Mouse (Mus musculus): ENCODE data around the gene Bach1. TPM values are rescaled to one million over a fixed set of nuclear protein-coding genes. Genes with fewer than 3 reads are reported as not detected.

The Bach1 gene
- 18.6 and 19.7 TPM in 2 replicates for polyA plus RNA-seq (2015; fragmentation: Nextera tagmentation; extraction: Ambion mirVana)

GRCm38 (mm10) chr16:87698692-87699305 is at the start of gene Bach1:
TSS of gene Bach1 (plus strand) at chr16:87698945.
- no peaks in the 10 kb centered on the region for H3K27me3 ChIP-seq
- H3K4me1 ChIP-seq = peaks cover 26% of the 10 kb centered on the region
- H3K27ac ChIP-seq = peak within 1 kb of the TSS; percentile 87
- peak; percentile 92 for ATAC-seq (ENCODE audit: low FRiP score, low read depth)
- no peaks in the 10 kb centered on the region for H3K36me3 ChIP-seq
- peak within 1 kb of the TSS; percentile 95 for H3K9ac ChIP-seq
- H3K9me3 ChIP-seq = no peaks in the 10 kb centered on the region
- H3K4me2 ChIP-seq (replicated peaks) = peak within 1 kb of the TSS; percentile 81
- under 1% methylated on average over 67 of the region's 84 CpGs for WGBS
- H3K4me3 ChIP-seq = peak within 1 kb of the TSS; percentile 85

DNA sequence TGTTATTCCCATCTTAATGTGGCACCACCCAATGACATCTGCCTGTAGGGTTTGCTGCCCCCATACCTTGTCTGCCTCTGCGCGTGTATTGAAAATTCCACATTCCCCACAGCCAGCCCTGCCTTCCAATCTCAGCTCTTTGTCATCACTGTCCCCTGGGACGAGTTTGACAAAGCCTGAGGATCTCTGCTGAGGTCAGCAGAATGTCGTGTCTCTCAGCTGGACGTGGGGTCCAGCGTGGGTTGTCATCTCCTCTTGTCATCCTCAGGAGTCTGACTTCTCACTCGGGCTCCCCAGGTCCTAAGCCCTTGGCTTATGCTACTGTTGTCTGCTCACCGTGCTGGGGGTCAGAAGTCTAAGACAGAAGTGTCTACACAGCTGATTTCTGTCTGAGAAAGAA is 46.4 kb upstream of the Bach1 start:
- Histone ChIP-seq H3K9me3 (no peaks in the 10 kb centered on the region), H3K4me3 (no peak overlapping the region), H3K27me3 (no peaks in the 10 kb centered on the region), H3K36me3 (no peaks in the 10 kb centered on the region), H3K4me1 (peaks cover 19% of the 10 kb centered on the region), H3K27ac (no peak overlapping the region), H3K9ac (no peak overlapping the region), H3K4me2 (replicated peaks) (no peak overlapping the region)
- WGBS = 71% methylated on average over 8 of the region's 8 CpGs
- no peak for ATAC-seq (ENCODE audit: low FRiP score, low read depth)

DNA sequence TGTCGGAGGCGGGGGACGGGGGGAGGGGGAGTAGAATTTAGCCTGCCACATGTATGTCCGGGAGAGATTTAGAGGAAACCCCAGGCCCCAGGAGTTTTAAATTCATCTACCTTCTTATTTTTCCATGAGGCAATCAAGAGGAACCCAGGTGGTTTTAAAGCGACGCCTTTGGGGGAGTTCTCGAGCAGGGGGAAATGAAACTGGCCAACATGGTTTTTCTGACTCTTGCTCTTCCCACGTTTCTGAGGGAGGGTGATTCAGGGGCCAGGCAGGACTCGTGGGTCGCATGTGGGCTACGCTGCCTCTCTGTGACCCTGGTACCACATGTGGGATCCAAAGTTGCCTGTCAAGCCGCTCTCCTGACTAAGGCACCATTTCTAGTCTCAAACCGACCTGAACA is 45.8 kb upstream of the Bach1 start:
- ATAC-seq (ENCODE audit: low FRiP score, low read depth) = no peak; the same call in 1 of the 2 replicates
- Histone ChIP-seq H3K4me3 (no peak overlapping the region), H3K27me3 (no peaks in the 10 kb centered on the region)

DNA sequence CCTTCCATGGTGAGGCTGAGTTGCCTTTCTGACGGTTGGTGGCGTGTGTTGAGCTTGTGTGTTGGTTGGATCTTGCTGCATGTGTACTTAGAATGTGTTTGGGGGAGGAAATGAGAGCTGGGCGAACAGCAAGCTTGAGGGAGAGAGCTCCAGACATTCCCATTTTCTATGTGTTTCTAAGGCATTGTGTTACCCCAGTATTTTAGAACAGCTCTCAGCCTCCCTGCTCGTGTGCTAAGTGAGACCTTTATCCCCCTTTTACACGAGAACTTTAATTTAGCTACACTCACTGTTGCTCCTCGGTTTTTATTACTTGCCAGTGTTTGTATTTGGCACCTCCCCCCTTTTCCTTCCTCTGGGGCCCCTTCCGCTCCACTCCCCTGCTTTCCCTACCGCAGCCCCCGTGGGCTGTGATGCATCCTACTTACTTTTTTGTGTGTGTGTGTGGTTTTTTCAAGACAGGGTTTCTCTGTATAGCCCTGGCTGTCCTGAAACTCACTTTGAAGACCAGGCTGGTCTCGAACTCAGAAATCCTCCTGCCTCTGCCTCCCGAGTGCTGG is 44.6 kb upstream of the Bach1 start:
- peaks cover 19% of the 10 kb centered on the region for H3K4me1 ChIP-seq
- no peaks in the 10 kb centered on the region for H3K9me3 ChIP-seq
- H3K36me3 ChIP-seq = no peaks in the 10 kb centered on the region
- H3K9ac ChIP-seq = no peak overlapping the region
- H3K27me3 ChIP-seq = no peaks in the 10 kb centered on the region
- no peak overlapping the region for H3K4me3 ChIP-seq
- no peak overlapping the region for H3K4me2 ChIP-seq (replicated peaks)
- H3K27ac ChIP-seq = no peak overlapping the region
- WGBS = 56% methylated on average over 11 of the region's 11 CpGs
- ATAC-seq (ENCODE audit: low FRiP score, low read depth) = no peak

More for the DNA sequence above, 45.8 kb upstream of the Bach1 start:
- no peaks in the 10 kb centered on the region for H3K9me3 ChIP-seq
- peaks cover 19% of the 10 kb centered on the region for H3K4me1 ChIP-seq
- H3K36me3 ChIP-seq = no peaks in the 10 kb centered on the region
- H3K27ac ChIP-seq = no peak overlapping the region
- no peak overlapping the region for H3K4me2 ChIP-seq (replicated peaks)
- H3K9ac ChIP-seq = no peak overlapping the region
- WGBS = 62% methylated on average over 13 of the region's 13 CpGs

- Histone ChIP-seq H3K36me3 (no peaks in the 10 kb centered on the region), H3K27me3 (no peaks in the 10 kb centered on the region), H3K4me2 (replicated peaks) (no peak overlapping the region), H3K9ac (no peak overlapping the region), H3K4me3 (no peak overlapping the region), H3K4me1 (peaks cover 19% of the 10 kb centered on the region), H3K9me3 (no peaks in the 10 kb centered on the region), H3K27ac (0 out of 2 replicates have a peak overlapping the region, but pooled peaks have one; percentile 33)
- 87% methylated on average over 5 of the region's 5 CpGs for WGBS
- no peak for ATAC-seq (ENCODE audit: low FRiP score, low read depth)
These were observed 43.7 kb upstream of the Bach1 start for GRCm38 (mm10) chr16:87655005-87655404.

DNA sequence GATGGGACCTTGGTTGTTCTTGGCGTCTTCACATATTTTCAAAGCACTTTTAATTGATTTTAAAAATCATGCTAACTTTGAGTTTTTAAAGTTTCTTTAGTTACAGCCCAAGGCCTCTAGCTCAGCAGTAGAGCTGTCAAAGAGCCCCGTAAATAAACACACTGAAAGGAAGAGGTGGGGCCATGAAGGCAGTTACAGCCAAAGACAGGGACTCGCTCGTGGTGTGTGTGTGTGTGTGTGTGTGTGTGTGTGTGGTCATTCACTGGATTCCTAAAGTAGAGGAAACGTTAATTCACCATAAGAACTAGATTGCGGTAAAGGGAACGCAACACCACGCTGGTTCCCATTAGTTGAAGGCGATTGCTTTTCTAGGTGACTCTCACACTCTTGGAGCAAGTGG is 43.2 kb upstream of the Bach1 start:
- Histone ChIP-seq H3K36me3 (no peaks in the 10 kb centered on the region), H3K27ac (no peak overlapping the region), H3K9me3 (no peaks in the 10 kb centered on the region), H3K4me3 (no peak overlapping the region), H3K4me1 (peaks cover 19% of the 10 kb centered on the region), H3K9ac (no peak overlapping the region), H3K27me3 (no peaks in the 10 kb centered on the region), H3K4me2 (replicated peaks) (no peak overlapping the region)
- no peak for ATAC-seq (ENCODE audit: low FRiP score, low read depth)
- WGBS = 63% methylated on average over 9 of the region's 9 CpGs

GRCm38 (mm10) chr16:87656771-87657170 is 42.0 kb upstream of the Bach1 start:
- Histone ChIP-seq H3K27ac (no peak overlapping the region), H3K4me2 (replicated peaks) (no peak overlapping the region)

GRCm38 (mm10) chr16:87657291-87657690 is 41.5 kb upstream of the Bach1 start:
- ATAC-seq (ENCODE audit: low FRiP score, low read depth) = no peak
- Histone ChIP-seq H3K9ac (no peak overlapping the region), H3K4me2 (replicated peaks) (no peak overlapping the region), H3K36me3 (no peaks in the 10 kb centered on the region), H3K4me1 (peaks cover 17% of the 10 kb centered on the region), H3K9me3 (no peaks in the 10 kb centered on the region), H3K4me3 (no peak overlapping the region), H3K27ac (no peak overlapping the region), H3K27me3 (no peaks in the 10 kb centered on the region)
- WGBS = 93% methylated on average over 9 of the region's 9 CpGs

More at GRCm38 (mm10) chr16:87656771-87657170, 42.0 kb upstream of the Bach1 start:
- Histone ChIP-seq H3K9me3 (no peaks in the 10 kb centered on the region), H3K27me3 (no peaks in the 10 kb centered on the region), H3K4me3 (no peak overlapping the region), H3K9ac (no peak overlapping the region), H3K36me3 (no peaks in the 10 kb centered on the region), H3K4me1 (peaks cover 19% of the 10 kb centered on the region)
- 93% methylated on average over 4 of the region's 4 CpGs for WGBS
- ATAC-seq (ENCODE audit: low FRiP score, low read depth) = no peak

- Histone ChIP-seq H3K4me2 (replicated peaks) (no peak overlapping the region; the same call in 1 of the 2 replicates), H3K4me1 (0 out of 2 replicates have a peak, but pooled peaks cover 5% of the 10 kb centered on the region), H3K9me3 (no peaks in the 10 kb centered on the region), H3K27me3 (no peaks in the 10 kb centered on the region), H3K27ac (no peak overlapping the region), H3K9ac (no peak overlapping the region), H3K4me3 (no peak overlapping the region), H3K36me3 (no peaks in the 10 kb centered on the region)
- 70% methylated on average over 12 of the region's 12 CpGs for WGBS
- peak; percentile 43 for ATAC-seq (ENCODE audit: low FRiP score, low read depth)
These were observed 37.7 kb upstream of the Bach1 start for GRCm38 (mm10) chr16:87661024-87661471.

DNA sequence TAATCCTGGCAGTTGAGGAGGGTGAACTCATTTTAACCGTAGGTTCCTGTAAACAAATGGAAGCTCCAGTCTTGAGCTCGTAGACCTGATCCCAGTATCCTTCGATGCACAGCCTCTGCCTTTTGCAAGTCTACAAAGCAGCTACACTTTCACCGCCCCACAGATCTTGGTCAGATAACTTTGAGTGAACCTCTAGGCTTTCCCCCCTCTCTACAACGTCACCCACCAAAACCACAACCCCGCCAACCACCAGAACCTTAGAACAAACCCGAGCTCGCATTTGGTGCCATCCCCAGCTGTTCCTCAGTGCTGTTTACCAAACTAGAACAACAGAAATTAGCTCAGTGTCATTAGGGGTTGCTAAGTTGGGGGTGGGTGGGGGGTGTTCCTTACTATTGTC is 37.1 kb upstream of the Bach1 start:
- Histone ChIP-seq H3K4me1 (0 out of 2 replicates have a peak, but pooled peaks cover 5% of the 10 kb centered on the region), H3K36me3 (no peaks in the 10 kb centered on the region), H3K4me2 (replicated peaks) (no peak overlapping the region), H3K9me3 (no peaks in the 10 kb centered on the region), H3K9ac (no peak overlapping the region), H3K4me3 (no peak overlapping the region), H3K27me3 (no peaks in the 10 kb centered on the region), H3K27ac (no peak overlapping the region)
- no peak for ATAC-seq (ENCODE audit: low FRiP score, low read depth)
- 81% methylated on average over 8 of the region's 8 CpGs for WGBS

DNA sequence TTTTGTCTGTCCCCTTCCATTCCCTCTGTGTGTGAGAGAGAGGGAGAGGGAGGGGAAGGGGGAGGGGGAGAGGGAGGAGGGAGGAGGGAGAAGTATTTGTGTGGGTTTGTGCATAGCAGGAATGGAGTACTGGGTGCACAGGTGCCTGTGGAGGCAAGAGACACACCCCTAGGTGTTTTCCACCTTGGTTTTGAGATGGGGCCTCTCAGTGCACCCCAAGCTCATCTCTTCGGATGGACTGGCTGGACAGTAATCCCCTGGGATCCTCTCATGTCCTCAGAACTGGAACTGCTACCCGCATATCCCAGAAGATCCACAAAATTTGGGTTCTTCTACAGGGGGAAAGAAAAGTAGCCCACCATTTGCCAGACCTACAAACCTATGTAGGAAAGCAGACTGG is 36.2 kb upstream of the Bach1 start:
- Histone ChIP-seq H3K4me2 (replicated peaks) (no peak overlapping the region), H3K4me3 (no peak overlapping the region), H3K27ac (no peak overlapping the region), H3K36me3 (no peaks in the 10 kb centered on the region), H3K9ac (no peak overlapping the region), H3K4me1 (0 out of 2 replicates have a peak, but pooled peaks cover 5% of the 10 kb centered on the region), H3K9me3 (no peaks in the 10 kb centered on the region), H3K27me3 (no peaks in the 10 kb centered on the region)
- WGBS = 84% methylated on average over 2 of the region's 2 CpGs
- no peak for ATAC-seq (ENCODE audit: low FRiP score, low read depth)

DNA sequence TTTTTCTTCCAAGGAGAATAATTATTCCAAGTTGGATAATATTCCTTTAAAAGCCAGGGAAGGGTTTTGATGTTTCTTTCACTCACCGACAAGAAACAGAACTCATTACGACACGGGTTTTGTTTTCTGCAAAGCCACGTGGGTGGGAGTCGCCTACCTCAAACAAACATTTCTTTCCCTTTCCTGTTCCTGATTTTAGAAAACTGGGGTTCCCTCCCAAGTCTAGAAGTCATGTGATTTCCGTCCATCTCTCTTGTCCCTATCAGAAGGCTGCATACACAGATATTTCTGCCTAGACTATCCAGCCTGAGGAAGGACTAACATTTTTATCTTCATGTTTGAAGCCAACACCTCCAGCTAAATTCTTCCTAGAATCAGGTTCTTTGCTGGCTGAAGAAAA is 34.9 kb upstream of the Bach1 start:
- 69% methylated on average over 6 of the region's 6 CpGs for WGBS
- H3K9me3 ChIP-seq = no peaks in the 10 kb centered on the region
- no peak overlapping the region for H3K27ac ChIP-seq
- H3K36me3 ChIP-seq = no peaks in the 10 kb centered on the region
- H3K4me2 ChIP-seq (replicated peaks) = no peak overlapping the region
- no peak overlapping the region for H3K4me3 ChIP-seq
- no peak overlapping the region for H3K9ac ChIP-seq
- H3K27me3 ChIP-seq = no peaks in the 10 kb centered on the region
- H3K4me1 ChIP-seq = 0 out of 2 replicates have a peak, but pooled peaks cover 5% of the 10 kb centered on the region
- ATAC-seq (ENCODE audit: low FRiP score, low read depth) = no peak

All from limb, embryonic 13.5 days (tissue).